Mouse (Mus musculus): ENCODE measurements around the gene Lhx1.

The Lhx1 gene

GRCm38 (mm10) chr11:84481661-84482060 lies 43.7 kb downstream of the Lhx1 start:
- no peak for DNase-seq (ENCODE audit: low spot score)

GRCm38 (mm10) chr11:84480451-84480850 lies 44.9 kb downstream of the Lhx1 start:
- DNase-seq (ENCODE audit: low spot score) = no peak

GRCm38 (mm10) chr11:84476641-84477040 lies 48.7 kb downstream of the Lhx1 start:
- no peak for DNase-seq (ENCODE audit: low spot score)

GRCm38 (mm10) chr11:84475991-84476390 lies 49.3 kb downstream of the Lhx1 start:
- no peak for DNase-seq (ENCODE audit: low spot score)

- no peak for DNase-seq (ENCODE audit: low spot score)
Measured at GRCm38 (mm10) chr11:84473093-84473667, 52.2 kb downstream of the Lhx1 start.
